In the genomic region with DNA sequence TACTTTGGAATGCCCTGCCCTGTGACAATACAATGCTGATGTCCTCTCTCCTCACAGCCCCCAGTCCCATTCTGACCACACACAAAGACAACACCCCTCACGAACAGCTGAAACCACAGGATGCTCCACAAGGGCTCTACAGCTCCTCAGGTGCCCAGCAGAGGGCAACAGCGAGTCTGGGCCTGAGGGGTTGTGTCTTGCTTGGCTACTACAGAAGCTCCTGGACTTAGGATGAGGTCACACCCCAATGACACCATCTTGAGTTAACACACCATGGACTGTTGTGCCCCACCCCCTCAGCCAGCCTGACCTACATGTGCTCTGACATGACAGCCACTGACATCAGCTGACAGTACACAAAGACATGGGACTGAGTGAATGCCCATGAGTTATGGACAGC, we compare ENCODE assay signal across 9 mouse cellular contexts. TPM values are rescaled to one million over a fixed set of nuclear protein-coding genes. Genes with fewer than 3 reads are reported as not detected.
DNase-seq lines count a peak whose midpoint lies in the region; ATAC-seq lines count a peak whose summit lies in the region.
"Had no signal": no experiment of that assay in that cellular context is flagged by ENCODE, and none has a peak within 500 bp of the region (broad histone marks: within the 10 kb centered on the region; RNA-seq: fewer than 3 reads in every experiment).

No protein-coding gene starts in this region.

- no peaks in the 10 kb centered on the region for H3K27me3 ChIP-seq in hindbrain, embryonic 13.5 days
- H3K27me3 ChIP-seq in liver, embryonic 15.5 days: no peaks in the 10 kb centered on the region
- H3K27me3 ChIP-seq: limb, embryonic 12.5 days had no signal

- ATAC-seq in hindbrain, embryonic 13.5 days (ENCODE audit: low FRiP score): 0 out of 2 replicates have a peak, but pooled peaks have one; percentile 21
- ATAC-seq in liver, embryonic 15.5 days (ENCODE audit: insufficient read depth): peak; percentile 34; the same call in 1 of the 2 replicates
- ATAC-seq in inflammation-experienced regulatory T-cells, adult 6 months: no peak

- DNase-seq in right cerebral cortex, adult 2 months (ENCODE audit: low spot score in 2 of 2): peak; percentile 38 to 46
- no peak for DNase-seq in right cerebral cortex, postnatal 25 days
- DNase-seq in adrenal gland, adult 2 months: peak; percentile 52
- DNase-seq in embryo, embryonic 11.5 days (ENCODE audit: low read depth, low spot score): peak; percentile 16
- DNase-seq in retina, embryonic 14.5 days (ENCODE audit: low spot score): peak; percentile 72

- no peaks in the 10 kb centered on the region for H3K4me1 ChIP-seq in hindbrain, embryonic 13.5 days (replicated peaks)
- no peaks in the 10 kb centered on the region for H3K4me1 ChIP-seq in liver, embryonic 15.5 days (replicated peaks)

- no peak overlapping the region for H3K4me2 ChIP-seq in hindbrain, embryonic 13.5 days
- no peak overlapping the region for H3K4me2 ChIP-seq in liver, embryonic 15.5 days
- H3K4me2 ChIP-seq: limb, embryonic 12.5 days had no signal

- WGBS in hindbrain, embryonic 13.5 days: 46% methylated on average over 2 of the region's 2 CpGs
- WGBS in liver, embryonic 15.5 days (ENCODE audit: insufficient replicate concordance): 44% methylated on average over 2 of the region's 2 CpGs

- no peaks in the 10 kb centered on the region for H3K9me3 ChIP-seq in hindbrain, embryonic 13.5 days
- H3K9me3 ChIP-seq in liver, embryonic 15.5 days (replicated peaks): no peaks in the 10 kb centered on the region
- H3K9me3 ChIP-seq: limb, embryonic 12.5 days had no signal

- peaks cover 65% of the 10 kb centered on the region for H3K36me3 ChIP-seq in hindbrain, embryonic 13.5 days
- H3K36me3 ChIP-seq in liver, embryonic 15.5 days (replicated peaks): peaks cover 98% of the 10 kb centered on the region
- H3K36me3 ChIP-seq: limb, embryonic 12.5 days had no signal

- no peak overlapping the region for H3K9ac ChIP-seq in hindbrain, embryonic 13.5 days
- H3K9ac ChIP-seq in liver, embryonic 15.5 days: no peak overlapping the region
- H3K9ac ChIP-seq: limb, embryonic 12.5 days had no signal

- no peak overlapping the region for H3K27ac ChIP-seq in hindbrain, embryonic 13.5 days
- H3K27ac ChIP-seq in liver, embryonic 15.5 days (replicated peaks): no peak overlapping the region
- H3K27ac ChIP-seq: limb, embryonic 12.5 days had no signal

- no peak overlapping the region for H3K4me3 ChIP-seq in hindbrain, embryonic 13.5 days
- no peak overlapping the region for H3K4me3 ChIP-seq in liver, embryonic 15.5 days (replicated peaks)
- H3K4me3 ChIP-seq: limb, embryonic 12.5 days had no signal

RNA-seq across cellular contexts. Expression of gene Nup210, which starts 56.9 kb away (rescaled TPM):
- total RNA-seq in adrenal gland, adult 2 months (2021): 1 to 10 TPM; 4.1 to 4.5 TPM
- 6.3 and 6.7 TPM in 2 replicates for polyA plus RNA-seq in adrenal gland, adult 2 months (2012; rRNA removed)
- 17.0 and 17.4 TPM in 2 replicates for polyA plus RNA-seq in hindbrain, embryonic 13.5 days (2015; fragmentation: Nextera tagmentation; extraction: Ambion mirVana)
- 32.0 and 37.1 TPM in 2 replicates for polyA plus RNA-seq in liver, embryonic 15.5 days (2015; fragmentation: Nextera tagmentation; extraction: Ambion mirVana)
- 10 to 100 TPM; 51.5 to 81.0 (median 66.2) TPM for polyA plus RNA-seq in inflammation-experienced regulatory T-cells, adult 6 months (2017; shearing (Covaris generic))
